Mouse (Mus musculus) kidney, postnatal 36 days (tissue): Measurements from ENCODE around the gene Dnah2.

Source experiments
- DNase-seq, 2 experiments: peaks; one replicate each; pipeline ENCODE4 v3.0.0; 2021 to 2022; ENCODE audit warnings: mixed read lengths in 2 of 2

Gene Dnah2

GRCm38 (mm10) chr11:69405397-69406200 is 143.3 kb downstream of the Dnah2 start:
- DNase-seq: no peak

GRCm38 (mm10) chr11:69404595-69405396 is 144.1 kb downstream of the Dnah2 start:
- no peak for DNase-seq

- DNase-seq: no peak
Observed at GRCm38 (mm10) chr11:69403691-69404594, 145.0 kb downstream of the Dnah2 start.

- DNase-seq: no peak
Observed at GRCm38 (mm10) chr11:69401987-69402386, 146.9 kb downstream of the Dnah2 start.

- peak; percentile 94 to 95 for DNase-seq
Observed at GRCm38 (mm10) chr11:69401210-69401637, 147.7 kb downstream of the Dnah2 start.

GRCm38 (mm10) chr11:69400083-69400850 is 148.6 kb downstream of the Dnah2 start:
- DNase-seq: no peak

- peak in 1 of 2 experiments; percentile 52 for DNase-seq
Observed at GRCm38 (mm10) chr11:69399201-69400082, 149.5 kb downstream of the Dnah2 start.

- peak in 1 of 2 experiments; percentile 16 for DNase-seq
Observed at GRCm38 (mm10) chr11:69398486-69399200, 150.3 kb downstream of the Dnah2 start.

GRCm38 (mm10) chr11:69398059-69398458 is 150.9 kb downstream of the Dnah2 start, which contains the start of gene Tmem88:
Gene Tmem88 (minus strand): TSS chr11:69398234.
- peak; percentile 62 to 79 for DNase-seq

- peak in 1 of 2 experiments; percentile 46 for DNase-seq
Observed at GRCm38 (mm10) chr11:69397581-69398057, 151.3 kb downstream of the Dnah2 start.

- peak; percentile 73 to 76 for DNase-seq
Observed at GRCm38 (mm10) chr11:69396772-69397171, 152.1 kb downstream of the Dnah2 start.

- peak; percentile 96 to 99 for DNase-seq
Observed at GRCm38 (mm10) chr11:69395634-69396373, 153.1 kb downstream of the Dnah2 start.

GRCm38 (mm10) chr11:69395235-69395633 is 153.7 kb downstream of the Dnah2 start, which contains the start of the genes Naa38 and Cyb5d1:
Gene Naa38 (plus strand): TSS chr11:69395487.
Gene Cyb5d1 (minus strand): TSS chr11:69395631.
- peak; percentile 94 to 96 for DNase-seq

GRCm38 (mm10) chr11:69394591-69395167 is 154.2 kb downstream of the Dnah2 start:
- DNase-seq: peak in 1 of 2 experiments; percentile 34

- peak; percentile 81 to 84 for DNase-seq
Observed at GRCm38 (mm10) chr11:69390400-69391034, 158.4 kb downstream of the Dnah2 start.

- peak; percentile 71 to 82 for DNase-seq
Observed at GRCm38 (mm10) chr11:69389531-69390399, 159.1 kb downstream of the Dnah2 start.

- DNase-seq: no peak
Observed at GRCm38 (mm10) chr11:69388680-69389079, 160.2 kb downstream of the Dnah2 start.
